Mouse (Mus musculus): Measurements from ENCODE around the gene Crtc1. TPM values are rescaled to one million over a fixed set of nuclear protein-coding genes. Genes with fewer than 3 reads are reported as not detected.
A peak's percentile ranks its signal among the peaks of the same experiment; 100 is the strongest.

Gene Crtc1
- polyA plus RNA-seq, 1 experiment from 2014 or later = 7.0 TPM

- DNase-seq (ENCODE audit: low spot score) = no peak
- H3K4me2 ChIP-seq (replicated peaks; ENCODE audit: low read depth, low read length) = no peak overlapping the region
- no peak for TF ChIP-seq EP300 (IDR thresholded peaks at IDR 0.05)
- TF ChIP-seq CTCF (IDR thresholded peaks at IDR 0.05) = no peak
- no peaks in the 10 kb centered on the region for H3K27me3 ChIP-seq (replicated peaks; ENCODE audit: insufficient read depth, low read length)
- no peak for ATAC-seq
- H3K27ac ChIP-seq (ENCODE audit: low read length) = no peak overlapping the region
- H3K9me3 ChIP-seq (ENCODE audit: low read length) = no peaks in the 10 kb centered on the region
- 87% methylated on average over 8 of the region's 8 CpGs for WGBS
- H3K4me3 ChIP-seq (ENCODE audit: low read depth, low read length) = no peak overlapping the region
- 0 out of 2 replicates have a peak, but pooled peaks cover 4% of the 10 kb centered on the region for H3K36me3 ChIP-seq (ENCODE audit: insufficient read depth, low read length)
- no peak overlapping the region for H3K9ac ChIP-seq (replicated peaks; ENCODE audit: low read depth)
- no peaks in the 10 kb centered on the region for H3K4me1 ChIP-seq (ENCODE audit: insufficient read depth, low read depth, low read length)
Observed at GRCm38 (mm10) chr8:70394269-70394998, 44.9 kb downstream of the Crtc1 start.

GRCm38 (mm10) chr8:70393087-70393486, 46.3 kb downstream of the Crtc1 start:
- H3K4me2 ChIP-seq (replicated peaks; ENCODE audit: low read depth, low read length) = no peak overlapping the region
- 76% methylated on average over 5 of the region's 5 CpGs for WGBS
- no peaks in the 10 kb centered on the region for H3K27me3 ChIP-seq (replicated peaks; ENCODE audit: insufficient read depth, low read length)
- H3K4me1 ChIP-seq (ENCODE audit: insufficient read depth, low read depth, low read length) = no peaks in the 10 kb centered on the region
- no peak for ATAC-seq
- TF ChIP-seq EP300 (IDR thresholded peaks at IDR 0.05) (no peak), CTCF (IDR thresholded peaks at IDR 0.05) (no peak)
- H3K9me3 ChIP-seq (ENCODE audit: low read length) = no peaks in the 10 kb centered on the region
- no peak for DNase-seq (ENCODE audit: low spot score)
- no peak overlapping the region for H3K27ac ChIP-seq (ENCODE audit: low read length)
- no peak overlapping the region for H3K4me3 ChIP-seq (ENCODE audit: low read depth, low read length)
- H3K9ac ChIP-seq (replicated peaks; ENCODE audit: low read depth) = no peak overlapping the region
- 0 out of 2 replicates have a peak, but pooled peaks cover 4% of the 10 kb centered on the region for H3K36me3 ChIP-seq (ENCODE audit: insufficient read depth, low read length)

- 86% methylated on average over 2 of the region's 2 CpGs for WGBS
- H3K36me3 ChIP-seq (ENCODE audit: insufficient read depth, low read length) = 0 out of 2 replicates have a peak, but pooled peaks cover 4% of the 10 kb centered on the region
- H3K4me1 ChIP-seq (ENCODE audit: insufficient read depth, low read depth, low read length) = no peaks in the 10 kb centered on the region
- H3K4me3 ChIP-seq (ENCODE audit: low read depth, low read length) = no peak overlapping the region
- H3K27ac ChIP-seq (ENCODE audit: low read length) = no peak overlapping the region
- TF ChIP-seq CTCF (IDR thresholded peaks at IDR 0.05) = no peak
- no peak for TF ChIP-seq EP300 (IDR thresholded peaks at IDR 0.05)
- ATAC-seq (no peak), DNase-seq (ENCODE audit: low spot score) (no peak)
- no peak overlapping the region for H3K9ac ChIP-seq (replicated peaks; ENCODE audit: low read depth)
- H3K4me2 ChIP-seq (replicated peaks; ENCODE audit: low read depth, low read length) = no peak overlapping the region
- no peaks in the 10 kb centered on the region for H3K27me3 ChIP-seq (replicated peaks; ENCODE audit: insufficient read depth, low read length)
- no peaks in the 10 kb centered on the region for H3K9me3 ChIP-seq (ENCODE audit: low read length)
Observed at GRCm38 (mm10) chr8:70389678-70390077, 49.7 kb downstream of the Crtc1 start.

GRCm38 (mm10) chr8:70383287-70383686, 56.1 kb downstream of the Crtc1 start:
- Histone ChIP-seq H3K27me3 (replicated peaks; ENCODE audit: insufficient read depth, low read length) (0 out of 2 replicates have a peak, but pooled peaks cover under 1% of the 10 kb centered on the region), H3K27ac (ENCODE audit: low read length) (no peak overlapping the region), H3K36me3 (ENCODE audit: insufficient read depth, low read length) (no peaks in the 10 kb centered on the region), H3K9me3 (ENCODE audit: low read length) (no peaks in the 10 kb centered on the region), H3K4me3 (ENCODE audit: low read depth, low read length) (no peak overlapping the region), H3K4me2 (replicated peaks; ENCODE audit: low read depth, low read length) (no peak overlapping the region), H3K9ac (replicated peaks; ENCODE audit: low read depth) (no peak overlapping the region), H3K4me1 (ENCODE audit: insufficient read depth, low read depth, low read length) (no peaks in the 10 kb centered on the region)
- ATAC-seq (peak; percentile 76), DNase-seq (ENCODE audit: low spot score) (peak; percentile 83)
- TF ChIP-seq EP300 (IDR thresholded peaks at IDR 0.05) (no peak), CTCF (IDR thresholded peaks at IDR 0.05) (peak; percentile 90)
- WGBS = 35% methylated on average over 3 of the region's 3 CpGs

GRCm38 (mm10) chr8:70380069-70380468, 59.3 kb downstream of the Crtc1 start:
- H3K27ac ChIP-seq (ENCODE audit: low read length) = no peak overlapping the region
- ATAC-seq (no peak), DNase-seq (ENCODE audit: low spot score) (no peak)
- no peak overlapping the region for H3K9ac ChIP-seq (replicated peaks; ENCODE audit: low read depth)
- peaks cover 2% of the 10 kb centered on the region; the same call in 1 of the 2 replicates for H3K4me1 ChIP-seq (ENCODE audit: insufficient read depth, low read depth, low read length)
- no peak overlapping the region for H3K4me2 ChIP-seq (replicated peaks; ENCODE audit: low read depth, low read length)
- no peak for TF ChIP-seq CTCF (IDR thresholded peaks at IDR 0.05)
- no peak for TF ChIP-seq EP300 (IDR thresholded peaks at IDR 0.05)
- peaks cover 29% of the 10 kb centered on the region for H3K27me3 ChIP-seq (replicated peaks; ENCODE audit: insufficient read depth, low read length)
- no peaks in the 10 kb centered on the region for H3K9me3 ChIP-seq (ENCODE audit: low read length)
- no peaks in the 10 kb centered on the region for H3K36me3 ChIP-seq (ENCODE audit: insufficient read depth, low read length)
- 82% methylated on average over 12 of the region's 12 CpGs for WGBS
- H3K4me3 ChIP-seq (ENCODE audit: low read depth, low read length) = no peak overlapping the region

GRCm38 (mm10) chr8:70377049-70377448, 62.3 kb downstream of the Crtc1 start:
- Histone ChIP-seq H3K27ac (ENCODE audit: low read length) (no peak overlapping the region), H3K9me3 (ENCODE audit: low read length) (no peaks in the 10 kb centered on the region), H3K27me3 (replicated peaks; ENCODE audit: insufficient read depth, low read length) (peaks cover 54% of the 10 kb centered on the region), H3K9ac (replicated peaks; ENCODE audit: low read depth) (no peak overlapping the region), H3K4me1 (ENCODE audit: insufficient read depth, low read depth, low read length) (peaks cover 9% of the 10 kb centered on the region; the same call in 1 of the 2 replicates), H3K4me2 (replicated peaks; ENCODE audit: low read depth, low read length) (no peak overlapping the region), H3K36me3 (ENCODE audit: insufficient read depth, low read length) (no peaks in the 10 kb centered on the region), H3K4me3 (ENCODE audit: low read depth, low read length) (no peak overlapping the region)
- no peak for DNase-seq (ENCODE audit: low spot score)
- WGBS = 15% methylated on average over 15 of the region's 15 CpGs
- TF ChIP-seq EP300 (IDR thresholded peaks at IDR 0.05) = no peak
- TF ChIP-seq CTCF (IDR thresholded peaks at IDR 0.05) = no peak; the same call in 1 of the 2 replicates
- ATAC-seq = no peak

Measured in lung, postnatal 0 days (tissue).